Mouse (Mus musculus) E14TG2a.4 (cell line): ENCODE results near the gene Bud13.

Experiments used
- H3K27me3 ChIP-seq: 2 replicates; pipeline ENCODE4 v1.6.1; 2014; ENCODE audit warnings: low read length, control low read depth; ENCODE audit not compliant: insufficient read depth
- H3K36me3 ChIP-seq: 2 replicates; pipeline ENCODE4 v1.6.1; 2014; ENCODE audit warnings: low read length, control low read depth; ENCODE audit not compliant: insufficient read depth
- H3K4me1 ChIP-seq: replicated peaks from 2 replicates; pipeline ENCODE4 v1.6.1; 2014; ENCODE audit warnings: low read depth, low read length, control low read depth
- H3K4me3 ChIP-seq: replicated peaks from 2 replicates; pipeline ENCODE4 v1.5.1; 2014; ENCODE audit warnings: mild to moderate bottlenecking, low read length
- H3K9me3 ChIP-seq: 2 replicates; pipeline ENCODE4 v1.6.1; 2014; ENCODE audit warnings: low read length, control low read depth
- CTCF ChIP-seq: conservative IDR thresholded peaks from 2 replicates; pipeline ENCODE4 v1.5.1; 2014; ENCODE audit warnings: low read length
- NANOG ChIP-seq: IDR thresholded peaks from 2 replicates; pipeline ENCODE4 v1.6.1; 2014; ENCODE audit warnings: borderline replicate concordance, low read length, mixed read lengths
- POU5F1 ChIP-seq: IDR thresholded peaks from 2 replicates; pipeline ENCODE4 v1.6.1; 2014; ENCODE audit warnings: low read length, borderline replicate concordance

Gene Bud13

GRCm38 (mm10) chr9:46282631-46283436, at the start of gene Bud13:
Gene Bud13 (plus strand): TSS chr9:46283008.
- TF ChIP-seq POU5F1 (no peak), NANOG (no peak), CTCF (peak; percentile 64)
- Histone ChIP-seq H3K36me3 (peaks cover 68% of the 10 kb centered on the region), H3K9me3 (no peaks in the 10 kb centered on the region)

GRCm38 (mm10) chr9:46235196-46235595, 47.6 kb upstream of the Bud13 start:
- Histone ChIP-seq H3K36me3 (no peaks in the 10 kb centered on the region), H3K4me3 (no peak overlapping the region)
- no peak for TF ChIP-seq CTCF

More at GRCm38 (mm10) chr9:46282631-46283436, at the start of gene Bud13:
- Histone ChIP-seq H3K27me3 (no peaks in the 10 kb centered on the region), H3K4me3 (peak within 1 kb of the TSS; percentile 97), H3K4me1 (peaks cover 30% of the 10 kb centered on the region)

GRCm38 (mm10) chr9:46235596-46235648, 47.4 kb upstream of the Bud13 start, which contains the start of gene Apoc3:
Gene Apoc3 (minus strand): TSS chr9:46235636.
- Histone ChIP-seq H3K27me3 (peaks cover 29% of the 10 kb centered on the region), H3K36me3 (no peaks in the 10 kb centered on the region), H3K4me1 (peaks cover 13% of the 10 kb centered on the region), H3K4me3 (no peak within 1 kb of the TSS), H3K9me3 (no peaks in the 10 kb centered on the region)
- TF ChIP-seq NANOG, result no peak

More at GRCm38 (mm10) chr9:46235196-46235595, 47.6 kb upstream of the Bud13 start:
- H3K27me3 ChIP-seq, result peaks cover 31% of the 10 kb centered on the region
- H3K4me1 ChIP-seq, result peaks cover 15% of the 10 kb centered on the region
- H3K9me3 ChIP-seq, result no peaks in the 10 kb centered on the region

GRCm38 (mm10) chr9:46235649-46236048, 47.2 kb upstream of the Bud13 start:
- Histone ChIP-seq H3K4me1 (peaks cover 10% of the 10 kb centered on the region), H3K36me3 (no peaks in the 10 kb centered on the region), H3K9me3 (no peaks in the 10 kb centered on the region), H3K27me3 (peaks cover 27% of the 10 kb centered on the region), H3K4me3 (no peak overlapping the region)
- TF ChIP-seq POU5F1, result no peak
- TF ChIP-seq NANOG, result no peak
- TF ChIP-seq CTCF, result no peak

GRCm38 (mm10) chr9:46238850-46239249, 44.0 kb upstream of the Bud13 start:
- TF ChIP-seq NANOG (no peak), POU5F1 (no peak), CTCF (no peak)
- Histone ChIP-seq H3K4me1 (peaks cover 13% of the 10 kb centered on the region; the same call in 1 of the 2 replicates), H3K4me3 (no peak overlapping the region), H3K9me3 (no peaks in the 10 kb centered on the region), H3K36me3 (no peaks in the 10 kb centered on the region), H3K27me3 (peaks cover 26% of the 10 kb centered on the region)

GRCm38 (mm10) chr9:46240526-46241153, 42.2 kb upstream of the Bud13 start, which contains the start of gene Apoa4:
Gene Apoa4 (plus strand): TSS chr9:46240696.
- Histone ChIP-seq H3K4me1 (peaks cover 16% of the 10 kb centered on the region; the same call in 1 of the 2 replicates), H3K9me3 (no peaks in the 10 kb centered on the region), H3K27me3 (peaks cover 13% of the 10 kb centered on the region; the same call in 1 of the 2 replicates), H3K4me3 (no peak within 1 kb of the TSS), H3K36me3 (no peaks in the 10 kb centered on the region)
- TF ChIP-seq POU5F1, result no peak
- no peak for TF ChIP-seq CTCF
- TF ChIP-seq NANOG, result no peak

- Histone ChIP-seq H3K27me3 (peaks cover 12% of the 10 kb centered on the region; the same call in 1 of the 2 replicates), H3K9me3 (no peaks in the 10 kb centered on the region), H3K4me3 (no peak overlapping the region), H3K4me1 (peaks cover 16% of the 10 kb centered on the region; the same call in 1 of the 2 replicates), H3K36me3 (no peaks in the 10 kb centered on the region)
- no peak for TF ChIP-seq CTCF
- TF ChIP-seq NANOG, result no peak
- TF ChIP-seq POU5F1, result no peak
Measured at GRCm38 (mm10) chr9:46241818-46242217, 41.0 kb upstream of the Bud13 start.

GRCm38 (mm10) chr9:46243122-46243521, 39.7 kb upstream of the Bud13 start:
- Histone ChIP-seq H3K9me3 (no peaks in the 10 kb centered on the region), H3K4me1 (peaks cover 16% of the 10 kb centered on the region; the same call in 1 of the 2 replicates), H3K36me3 (no peaks in the 10 kb centered on the region), H3K4me3 (no peak overlapping the region), H3K27me3 (peaks cover 14% of the 10 kb centered on the region; the same call in 1 of the 2 replicates)
- TF ChIP-seq NANOG, result no peak
- TF ChIP-seq POU5F1, result no peak
- no peak for TF ChIP-seq CTCF

GRCm38 (mm10) chr9:46243584-46243983, 39.2 kb upstream of the Bud13 start:
- Histone ChIP-seq H3K27me3 (peaks cover 14% of the 10 kb centered on the region; the same call in 1 of the 2 replicates), H3K9me3 (no peaks in the 10 kb centered on the region)
- TF ChIP-seq NANOG, result no peak
- TF ChIP-seq CTCF, result no peak

More at GRCm38 (mm10) chr9:46243584-46243983, 39.2 kb upstream of the Bud13 start:
- Histone ChIP-seq H3K36me3 (no peaks in the 10 kb centered on the region), H3K4me3 (no peak overlapping the region), H3K4me1 (peaks cover 16% of the 10 kb centered on the region; the same call in 1 of the 2 replicates)
